Mouse (Mus musculus): ENCODE results near the gene Ppib.
A peak's percentile ranks its signal among the peaks of the same experiment; 100 is the strongest.

GRCm38 (mm10) chr9:66067542-66067941 is 7.5 kb downstream of the Ppib start:
- peak; percentile 82 for TF ChIP-seq CTCF (IDR thresholded peaks at IDR 0.05; ENCODE audit: low read depth)
- no peak for TF ChIP-seq EP300 (optimal IDR thresholded peaks at IDR 0.05)

All from stomach, postnatal 0 days (tissue).